Mouse (Mus musculus) WW6 (cell line): ENCODE measurements around the gene Bicd2.

Source experiments
- DNase-seq: peaks from one replicate; pipeline ENCODE4 v3.0.0-alpha.2; 2013; ENCODE audit warnings: low read depth, low spot score

Bicd2 gene

DNA sequence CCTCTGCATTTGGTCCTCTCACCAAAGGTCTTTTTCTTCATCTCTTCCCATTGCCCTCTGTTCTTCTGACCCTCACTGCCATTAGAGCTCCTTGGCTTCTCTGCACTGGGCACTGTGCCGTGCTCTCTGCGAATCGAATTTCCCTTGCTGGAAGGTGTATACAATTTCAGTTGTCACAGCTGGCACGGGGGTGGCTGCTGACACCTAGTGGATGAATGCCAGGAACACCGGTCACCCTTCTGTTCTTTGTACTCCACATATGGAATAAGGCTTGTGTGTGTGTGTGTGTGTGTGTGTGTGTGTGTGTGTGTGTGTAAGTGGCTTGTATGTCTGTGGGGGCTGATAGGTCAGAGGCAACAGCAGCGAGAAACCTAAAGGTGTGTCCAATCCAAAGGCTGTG lies 58.8 kb downstream of the Bicd2 start:
- DNase-seq = no peak

DNA sequence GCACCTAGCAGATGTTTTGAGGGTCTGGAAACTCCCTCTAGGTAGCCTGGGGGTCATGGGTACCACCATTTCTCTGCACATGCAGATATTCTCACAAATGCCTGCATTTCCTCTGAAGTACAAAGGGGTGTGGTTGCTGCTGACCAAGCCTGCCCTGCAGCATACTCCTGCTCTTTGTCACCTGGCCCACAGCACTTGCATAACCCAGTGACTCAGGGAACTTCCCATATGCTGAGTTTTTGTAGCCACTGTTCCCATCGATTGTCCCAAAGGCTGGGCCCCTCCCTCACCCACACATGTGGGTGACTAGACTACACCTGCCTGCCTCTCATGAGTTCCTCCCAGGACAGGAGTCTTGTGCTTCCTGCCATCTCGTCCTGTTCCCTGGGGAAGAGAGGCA lies 61.2 kb downstream of the Bicd2 start:
- DNase-seq = no peak

DNA sequence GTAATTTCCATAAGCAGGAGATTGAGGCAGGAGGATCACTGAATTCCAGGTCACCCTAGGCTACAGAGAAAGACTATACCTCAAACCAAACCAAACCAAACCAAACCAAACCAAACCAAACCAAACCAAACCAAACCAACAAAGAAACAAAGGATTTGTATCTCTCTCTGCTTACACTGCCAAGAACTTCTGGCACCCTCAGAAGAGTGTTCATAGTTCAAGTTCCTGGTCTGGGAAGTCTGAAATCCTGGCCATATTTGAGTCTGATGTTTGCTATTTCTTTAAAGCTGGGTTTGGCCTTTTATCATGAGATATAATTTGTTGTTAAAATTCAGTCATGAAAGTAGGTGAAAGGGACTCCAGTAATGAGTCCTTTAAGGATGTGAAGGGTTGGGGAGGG lies 66.4 kb downstream of the Bicd2 start:
- DNase-seq = no peak

DNA sequence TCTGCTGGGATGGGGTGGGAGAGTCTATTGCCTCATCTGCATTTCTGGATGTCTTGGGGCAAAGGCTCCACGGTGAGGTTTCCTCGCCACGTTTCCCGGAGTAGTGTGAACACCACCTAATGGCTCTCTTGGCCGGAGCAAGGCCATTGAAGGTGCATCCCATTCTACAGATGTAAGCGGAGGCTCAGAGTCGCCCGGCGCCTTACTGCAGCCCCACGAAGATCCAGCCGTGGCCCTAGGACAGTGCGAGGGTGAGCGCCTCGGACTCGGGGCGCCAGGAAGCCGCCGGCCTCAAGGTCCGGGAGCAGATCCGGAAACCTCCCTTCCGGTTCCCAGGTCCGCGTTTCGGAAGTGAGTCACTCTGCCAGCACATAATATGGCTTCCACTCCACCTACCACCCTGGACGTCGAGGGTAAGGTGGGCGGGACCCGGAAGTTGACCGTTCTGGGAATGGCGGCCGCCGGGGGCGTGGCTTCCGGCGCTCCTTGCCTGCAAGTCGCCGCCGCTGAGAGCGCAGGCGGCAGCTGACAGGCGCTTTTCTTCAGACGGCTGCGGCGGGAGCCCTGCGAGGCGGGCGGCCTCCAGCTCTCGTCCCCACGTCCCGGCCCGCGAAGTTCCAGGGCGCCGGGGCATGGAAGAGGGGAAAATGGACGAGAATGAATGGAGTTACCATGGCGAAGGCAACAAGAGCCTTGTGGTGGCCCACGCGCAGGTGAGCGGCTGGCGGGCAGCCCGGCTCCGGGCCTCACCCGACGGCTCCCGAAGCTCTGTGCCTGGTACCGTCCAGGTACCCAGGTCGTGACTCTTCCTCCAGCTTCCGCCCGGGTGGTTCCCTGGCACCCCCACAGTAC lies 79.6 kb downstream of the Bicd2 start, which contains the start of gene Ippk:
Gene Ippk (plus strand): TSS at position 496 of the 852 bp plus-strand sequence.
- peak; percentile 94 for DNase-seq

DNA sequence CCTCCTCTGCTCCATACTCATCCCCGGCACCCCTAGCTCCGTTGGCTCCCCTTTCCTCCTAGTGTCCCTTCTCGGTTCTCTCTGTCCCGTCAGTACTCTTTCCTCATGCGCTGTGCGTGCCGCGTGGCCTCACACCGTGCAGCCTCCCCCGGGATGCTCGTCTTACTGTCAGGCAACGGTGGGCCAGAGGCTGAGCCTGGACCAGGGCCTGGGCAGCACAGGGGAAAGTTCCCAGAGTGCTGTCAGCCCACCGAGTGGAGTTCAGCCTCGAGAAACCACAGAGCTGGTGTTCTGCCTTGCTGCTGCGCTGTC lies 80.2 kb downstream of the Bicd2 start:
- DNase-seq = no peak

DNA sequence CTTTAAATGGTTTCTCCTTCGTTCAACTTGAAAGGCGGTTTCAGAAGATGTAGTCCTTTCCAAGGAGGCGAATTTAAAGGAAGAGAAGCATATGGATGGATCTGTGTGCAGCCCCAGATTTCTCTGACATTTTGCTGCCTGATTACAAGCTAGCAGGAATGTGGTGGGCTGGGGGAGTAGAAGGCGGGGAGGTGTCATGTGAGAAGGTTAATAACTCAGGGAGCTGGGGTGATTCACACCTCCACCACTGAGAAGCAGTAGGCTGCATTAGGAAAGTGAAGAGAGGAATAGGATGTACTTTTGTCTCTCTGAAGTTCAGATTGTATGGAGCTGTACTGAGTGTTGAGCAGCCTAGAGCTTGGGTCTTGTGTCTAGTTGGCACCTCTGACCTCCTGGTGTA lies 80.6 kb downstream of the Bicd2 start:
- no peak for DNase-seq

DNA sequence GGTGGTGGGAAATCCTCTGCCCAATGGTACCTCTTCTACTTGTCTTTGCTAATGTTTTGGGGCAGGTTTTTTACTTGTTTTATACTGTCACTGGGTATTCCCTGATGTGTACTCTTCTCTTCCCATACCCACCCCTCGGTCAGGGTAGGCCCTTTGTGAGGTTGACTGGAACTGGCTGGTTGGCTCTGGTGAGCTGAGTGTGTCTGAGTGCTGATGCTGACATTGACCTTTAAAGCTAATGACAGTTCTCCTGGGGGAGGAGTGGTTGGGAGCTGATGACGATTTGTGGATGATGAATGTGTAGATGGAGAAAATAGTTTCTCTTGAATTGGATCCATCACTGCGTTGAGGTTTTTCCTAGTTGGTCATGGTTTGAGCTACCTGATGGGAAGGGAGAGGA lies 85.4 kb downstream of the Bicd2 start:
- no peak for DNase-seq

DNA sequence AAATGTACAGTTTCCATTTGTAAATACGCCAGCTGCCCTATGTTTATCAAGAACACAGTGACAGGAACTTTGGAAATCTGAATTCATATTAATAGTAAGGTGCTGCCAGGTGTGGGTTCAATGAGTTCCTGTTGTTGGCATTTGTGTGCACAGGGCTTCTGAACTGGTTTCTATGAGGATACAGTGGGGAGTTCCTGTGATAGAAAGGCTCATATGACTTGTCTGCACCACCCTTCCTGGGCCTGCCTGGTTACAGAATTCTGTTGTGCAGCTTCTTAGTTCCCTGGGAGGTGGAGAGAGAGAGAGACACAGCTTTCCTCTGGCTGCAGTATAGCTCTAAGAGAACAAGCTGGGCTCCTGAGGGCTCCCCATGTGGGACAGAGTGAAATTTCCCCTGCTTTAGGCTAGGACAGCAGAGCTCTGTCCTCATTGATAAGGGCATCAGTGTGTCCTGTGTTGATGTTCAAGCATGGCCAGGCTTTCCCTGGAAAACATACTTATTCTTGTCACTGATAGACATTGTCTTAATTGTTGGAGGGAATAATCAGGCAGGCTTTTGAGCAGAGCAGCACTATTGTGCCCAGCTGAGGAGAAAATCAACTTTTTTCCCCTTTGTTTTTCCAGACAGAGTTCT lies 86.8 kb downstream of the Bicd2 start:
- no peak for DNase-seq

DNA sequence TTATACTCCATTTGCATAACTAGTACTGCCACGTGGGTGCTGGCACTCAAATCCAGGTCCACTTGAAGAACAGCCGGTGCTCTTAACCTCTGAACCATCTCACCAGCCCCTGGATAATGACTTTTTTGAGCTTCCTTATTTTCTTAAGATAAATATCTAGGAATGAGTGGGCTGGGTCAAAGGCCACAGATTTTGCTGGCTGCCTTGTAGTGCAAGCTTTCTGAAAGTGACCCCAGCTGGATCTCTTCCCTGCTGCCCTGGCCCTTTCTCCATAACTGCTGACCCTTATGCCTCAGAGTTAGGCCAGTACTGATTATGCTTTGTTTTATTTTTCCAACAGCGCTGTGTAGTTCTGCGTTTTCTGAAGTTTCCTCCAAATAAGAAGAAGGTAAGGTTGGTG lies 89.1 kb downstream of the Bicd2 start:
- no peak for DNase-seq

DNA sequence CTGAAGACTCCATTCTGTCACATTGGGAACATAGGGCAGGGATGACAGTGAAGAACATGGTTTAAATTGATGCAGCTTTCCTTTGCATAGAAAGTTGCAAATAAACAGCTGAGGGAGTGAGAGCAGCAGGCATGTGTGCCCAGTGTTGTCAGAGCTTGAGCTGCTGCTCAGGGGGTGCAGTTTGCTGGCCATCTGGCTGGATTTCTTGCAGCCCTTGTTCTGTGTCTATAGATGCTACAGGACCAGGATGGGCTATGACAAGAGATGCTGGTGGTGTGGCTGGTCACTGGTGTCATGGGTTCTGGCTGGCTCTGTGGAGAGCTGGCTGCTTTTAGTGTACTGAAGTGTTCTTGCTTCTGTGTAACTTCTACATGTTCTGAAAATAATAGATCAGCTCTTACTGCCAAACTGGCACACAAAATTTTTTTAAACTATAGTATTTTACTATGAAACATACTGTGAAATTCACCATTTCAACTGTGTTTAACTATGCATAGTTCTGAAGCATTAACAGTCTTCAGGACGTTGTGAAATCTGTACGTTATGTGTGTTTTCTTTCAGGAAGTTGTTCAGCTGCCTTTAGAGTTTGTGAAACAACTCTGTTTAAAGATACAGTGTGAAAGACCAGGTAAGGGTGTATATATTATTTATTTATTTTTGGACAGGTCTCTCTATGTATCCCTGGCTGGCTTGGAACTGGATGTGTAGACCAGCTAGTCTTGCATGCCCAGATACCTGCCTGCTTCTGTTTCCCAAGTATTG lies 92.1 kb downstream of the Bicd2 start:
- DNase-seq = no peak

DNA sequence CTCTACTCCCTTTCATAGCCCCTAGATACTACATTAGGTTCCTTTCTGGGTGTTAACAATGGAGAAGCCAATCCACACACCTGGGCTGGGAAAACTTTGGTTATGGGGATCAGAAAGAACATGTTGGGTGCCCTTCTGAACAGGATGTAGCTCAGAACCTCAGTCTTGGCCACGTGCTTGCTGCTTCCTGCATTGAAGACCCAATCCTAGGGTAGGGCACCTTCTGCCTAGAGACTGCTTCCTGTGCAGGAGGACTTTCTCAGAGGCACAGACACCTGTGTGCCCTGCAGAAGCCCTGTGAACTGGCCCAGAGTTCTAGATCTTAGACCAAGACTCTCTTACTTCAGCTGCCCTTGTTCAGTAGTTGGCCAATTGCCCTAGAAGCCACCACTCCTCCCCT lies 94.4 kb downstream of the Bicd2 start:
- no peak for DNase-seq

DNA sequence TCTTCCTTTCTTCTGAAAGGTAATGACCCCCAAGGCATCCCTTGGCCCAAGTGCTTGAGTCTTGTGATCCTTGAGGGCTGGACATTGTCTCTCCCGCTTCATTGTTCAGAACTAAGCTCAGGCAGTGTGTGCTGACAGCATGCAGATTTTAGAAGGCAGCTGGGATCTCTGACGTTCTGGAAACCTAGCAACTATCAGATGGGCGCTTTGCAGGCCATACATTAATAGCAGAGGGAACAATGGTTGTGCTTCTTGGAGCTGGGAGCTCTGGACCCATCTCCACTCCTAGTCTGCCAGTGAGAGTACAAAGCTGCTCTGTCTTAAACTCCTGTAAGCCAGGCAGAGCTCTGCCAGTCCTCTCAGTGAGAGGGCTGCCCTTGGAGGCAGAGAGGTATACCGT lies 94.8 kb downstream of the Bicd2 start:
- DNase-seq = no peak
